Mouse (Mus musculus) ES-E14 (cell line): ENCODE results near the gene Kcnd2. TPM values are rescaled to one million over a fixed set of nuclear protein-coding genes. Genes with fewer than 3 reads are reported as not detected.

Experiments used
- DNase-seq: peaks from one replicate; pipeline ENCODE4 v3.0.0-alpha.2; 2013; ENCODE audit warnings: low read depth, low spot score
- H3K27ac ChIP-seq: 2 replicates; pipeline ENCODE4 v1.5.1; 2012; ENCODE audit warnings: low read depth, mild to moderate bottlenecking, low read length, moderate library complexity, mixed read lengths; ENCODE audit not compliant: poor library complexity, insufficient read depth, severe bottlenecking
- H3K36me3 ChIP-seq: 2 replicates; pipeline ENCODE4 v1.6.1; 2012; ENCODE audit warnings: mild to moderate bottlenecking, low read length, moderate library complexity, mixed read lengths; ENCODE audit not compliant: control insufficient read depth, poor library complexity, insufficient read depth, severe bottlenecking
- H3K4me1 ChIP-seq, 2 experiments: fragments of 150-350 bp in 1 of 2; sonication (generic) in 1 of 2; 2 replicates each; pipeline ENCODE4 v1.6.1; 2012; ENCODE audit warnings: low read length in 2 of 2, mild to moderate bottlenecking in 1 of 2, mixed read lengths in 1 of 2; ENCODE audit not compliant: control insufficient read depth in 2 of 2, insufficient read depth in 2 of 2, poor library complexity in 1 of 2
- H3K4me3 ChIP-seq, 2 experiments: fragments of 150-350 bp in 1 of 2; sonication (generic) in 1 of 2; 2 replicates each; pipeline ENCODE4 v1.5.1; 2012; ENCODE audit warnings: low read length in 2 of 2, low read depth in 1 of 2, mild to moderate bottlenecking in 1 of 2, mixed read lengths in 1 of 2; ENCODE audit not compliant: insufficient read depth in 1 of 2, poor library complexity in 1 of 2, severe bottlenecking in 1 of 2
- H3K9ac ChIP-seq: 2 replicates; pipeline ENCODE4 v1.6.1; 2012; ENCODE audit warnings: low read depth, mild to moderate bottlenecking, low read length, mixed read lengths; ENCODE audit not compliant: poor library complexity, insufficient read depth, severe bottlenecking
- H3K9me3 ChIP-seq: fragments of 150-350 bp; sonication (generic); 2 replicates; pipeline ENCODE4 v1.6.1; 2012; ENCODE audit warnings: low read depth, mild to moderate bottlenecking, low read length; ENCODE audit not compliant: control insufficient read depth, insufficient read depth
- CHD2 ChIP-seq: IDR thresholded peaks from 2 replicates; pipeline ENCODE4 v1.6.1; 2014; ENCODE audit warnings: mild to moderate bottlenecking, low read depth, low read length, inconsistent platforms
- HCFC1 ChIP-seq: IDR thresholded peaks from 2 replicates; pipeline ENCODE4 v1.6.1; 2012; ENCODE audit warnings: low read length, inconsistent platforms, borderline replicate concordance; ENCODE audit not compliant: insufficient read depth
- MAFK ChIP-seq: IDR thresholded peaks from 2 replicates; pipeline ENCODE4 v1.6.1; 2014; ENCODE audit warnings: mild to moderate bottlenecking, low read depth, low read length, inconsistent platforms; ENCODE audit not compliant: insufficient read depth
- ZC3H11A ChIP-seq: IDR thresholded peaks from 2 replicates; pipeline ENCODE4 v1.6.1; 2012; ENCODE audit warnings: low read depth, mild to moderate bottlenecking, inconsistent platforms, low read length, borderline replicate concordance
- ZNF384 ChIP-seq: IDR thresholded peaks from 2 replicates; pipeline ENCODE4 v1.6.1; 2012; ENCODE audit warnings: low read depth, low read length, inconsistent platforms
- in situ Hi-C, 2 experiments: fragments of 600-800 bp; cut with MboI; formaldehyde crosslinking; loops; one replicate each; pipeline ENCODE4 v1.15.1; 2025; ENCODE audit warnings: low sequenced_read_pairs in 2 of 2, inconsistent platforms in 1 of 2; ENCODE audit not compliant: unreplicated experiment in 2 of 2
- total RNA-seq: library from RNA; depleted of rRNA; stranded (reverse); fragments of 300-350 nt; gene quantifications from 2 replicates; pipeline ENCODE4 v1.2.3, GENCODE M21; 2012

The Kcnd2 gene
- total RNA-seq, 1 experiment: 0.36 TPM

- no peaks in the 10 kb centered on the region for H3K36me3 ChIP-seq
- no peak for TF ChIP-seq CHD2
- no peak for TF ChIP-seq ZC3H11A
- H3K4me3 ChIP-seq: no peak overlapping the region
- no peak for DNase-seq
- in situ Hi-C loops: no loop called here
- no peaks in the 10 kb centered on the region for H3K9me3 ChIP-seq
- no peaks in the 10 kb centered on the region for H3K4me1 ChIP-seq
- no peak overlapping the region for H3K9ac ChIP-seq
- H3K27ac ChIP-seq: no peak overlapping the region
Measured at GRCm38 (mm10) chr6:21551501-21551900, 336.2 kb downstream of the Kcnd2 start.

GRCm38 (mm10) chr6:21570964-21571363, 355.7 kb downstream of the Kcnd2 start:
- H3K9ac ChIP-seq: no peak overlapping the region
- H3K4me1 ChIP-seq: no peaks in the 10 kb centered on the region
- H3K27ac ChIP-seq: no peak overlapping the region
- in situ Hi-C loops: no loop called here
- no peaks in the 10 kb centered on the region for H3K36me3 ChIP-seq
- DNase-seq: no peak
- no peaks in the 10 kb centered on the region for H3K9me3 ChIP-seq
- TF ChIP-seq CHD2: no peak
- TF ChIP-seq ZC3H11A: no peak
- TF ChIP-seq MAFK: no peak
- TF ChIP-seq ZNF384: no peak
- no peak for TF ChIP-seq HCFC1
- H3K4me3 ChIP-seq: no peak overlapping the region

DNA sequence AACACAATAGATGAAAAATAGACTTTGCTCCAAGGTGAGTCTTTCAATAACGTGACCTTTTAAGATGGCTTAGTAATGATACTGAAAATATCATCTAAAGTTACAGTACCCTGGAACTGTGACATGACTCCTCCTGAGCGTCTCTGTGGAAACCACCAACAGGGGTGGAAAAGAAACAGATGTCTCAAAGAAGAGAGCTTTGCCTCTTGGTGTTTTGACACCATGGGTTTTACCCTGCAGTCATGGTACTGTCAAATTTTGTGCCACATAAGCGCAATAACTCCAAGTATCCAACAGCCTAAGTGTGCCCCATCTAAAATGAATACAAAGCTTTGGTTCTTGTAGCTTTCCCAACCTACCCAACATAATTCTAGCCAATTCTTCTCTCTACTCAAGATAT, 374.9 kb downstream of the Kcnd2 start:
- in situ Hi-C loops: no loop called here
- H3K9me3 ChIP-seq: no peaks in the 10 kb centered on the region
- no peaks in the 10 kb centered on the region for H3K4me1 ChIP-seq
- no peak for DNase-seq
- no peak overlapping the region for H3K4me3 ChIP-seq
- H3K27ac ChIP-seq: no peak overlapping the region
- TF ChIP-seq MAFK: no peak
- TF ChIP-seq CHD2: no peak
- TF ChIP-seq ZNF384: no peak
- TF ChIP-seq HCFC1: no peak
- TF ChIP-seq ZC3H11A: no peak
- H3K36me3 ChIP-seq: no peaks in the 10 kb centered on the region
- H3K9ac ChIP-seq: no peak overlapping the region

- DNase-seq: no peak
- Histone ChIP-seq H3K9ac (no peak overlapping the region), H3K9me3 (no peaks in the 10 kb centered on the region), H3K36me3 (no peaks in the 10 kb centered on the region), H3K27ac (no peak overlapping the region), H3K4me3 (no peak overlapping the region), H3K4me1 (no peaks in the 10 kb centered on the region)
- in situ Hi-C loops: no loop called here
- TF ChIP-seq ZC3H11A: no peak
- no peak for TF ChIP-seq MAFK
- TF ChIP-seq CHD2: no peak
- TF ChIP-seq ZNF384: no peak
- no peak for TF ChIP-seq HCFC1
Measured at GRCm38 (mm10) chr6:21597424-21597823, 382.1 kb downstream of the Kcnd2 start.

DNA sequence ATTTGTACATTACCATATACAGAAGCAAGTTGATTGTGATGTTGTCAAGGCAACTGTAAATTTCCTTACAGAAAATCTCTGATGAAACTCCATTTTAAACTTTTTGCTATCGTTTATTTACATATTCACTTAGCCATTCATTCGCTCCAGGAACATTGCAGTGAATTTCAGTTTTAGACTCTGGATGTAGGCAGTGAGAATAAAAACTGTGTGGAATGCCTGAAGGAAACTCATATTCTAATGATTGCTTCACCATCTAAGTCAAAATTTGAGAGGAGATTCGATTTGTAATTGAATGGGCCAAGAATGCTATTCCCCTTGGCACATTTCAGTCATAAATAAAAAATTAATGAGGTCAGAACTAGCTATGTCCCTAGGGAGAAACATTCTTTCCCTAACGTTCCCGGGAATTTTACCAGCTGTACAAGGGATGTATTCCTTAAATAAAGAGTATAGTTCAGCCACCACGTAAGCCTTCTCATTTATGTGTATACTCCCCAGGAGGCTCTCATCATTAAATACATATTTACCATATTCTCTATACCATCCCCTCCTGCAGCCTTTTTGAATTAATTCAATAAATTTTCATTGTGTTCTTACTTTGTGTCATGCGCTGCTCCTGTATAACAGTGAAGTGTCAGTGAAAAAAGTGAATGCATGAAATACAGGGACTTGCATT, 394.2 kb downstream of the Kcnd2 start:
- in situ Hi-C loops: no loop called here
- no peaks in the 10 kb centered on the region for H3K36me3 ChIP-seq

More for the DNA sequence above, 394.2 kb downstream of the Kcnd2 start:
- DNase-seq: no peak
- Histone ChIP-seq H3K27ac (no peak overlapping the region), H3K9me3 (no peaks in the 10 kb centered on the region), H3K4me1 (no peaks in the 10 kb centered on the region), H3K9ac (no peak overlapping the region), H3K4me3 (no peak overlapping the region)
- TF ChIP-seq HCFC1 (no peak), MAFK (no peak), ZNF384 (no peak), CHD2 (no peak), ZC3H11A (no peak)
